Mouse (Mus musculus) telencephalon, adult 2 months (tissue): ENCODE measurements at regions not wholly inside any gene's neighbourhood (a gene's known extent, or its start where the extent isn't known, plus 50 kb on each side); places are given as distances from the start of the nearest gene placed in this dataset.
A peak's percentile ranks its signal among the peaks of the same experiment; 100 is the strongest.

ENCODE experiments used
- DNase-seq: peaks from one replicate; pipeline ENCODE4 v3.0.0-alpha.2; 2011; ENCODE audit warnings: low read depth, low spot score

DNA sequence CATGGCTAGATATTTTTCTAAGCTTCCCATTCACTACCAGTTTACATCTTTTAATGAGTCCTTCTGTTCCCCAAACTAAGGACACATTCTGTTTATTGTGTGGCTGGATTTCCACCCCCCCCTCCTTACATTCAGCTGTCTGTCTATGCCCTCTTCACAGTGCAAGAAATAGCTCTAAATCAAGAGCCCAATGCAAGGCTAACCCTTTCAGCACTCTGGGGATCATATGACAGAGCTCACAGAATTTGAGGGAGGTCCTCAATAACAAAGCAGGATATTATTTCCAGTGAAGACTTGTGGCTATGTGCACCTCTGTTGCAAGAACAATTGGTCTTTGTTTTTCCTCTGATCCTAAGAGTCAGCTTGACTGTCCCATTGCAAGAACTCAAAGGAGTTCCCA, 874.1 kb upstream of the Gje1 start:
- DNase-seq: peak; percentile 54

DNA sequence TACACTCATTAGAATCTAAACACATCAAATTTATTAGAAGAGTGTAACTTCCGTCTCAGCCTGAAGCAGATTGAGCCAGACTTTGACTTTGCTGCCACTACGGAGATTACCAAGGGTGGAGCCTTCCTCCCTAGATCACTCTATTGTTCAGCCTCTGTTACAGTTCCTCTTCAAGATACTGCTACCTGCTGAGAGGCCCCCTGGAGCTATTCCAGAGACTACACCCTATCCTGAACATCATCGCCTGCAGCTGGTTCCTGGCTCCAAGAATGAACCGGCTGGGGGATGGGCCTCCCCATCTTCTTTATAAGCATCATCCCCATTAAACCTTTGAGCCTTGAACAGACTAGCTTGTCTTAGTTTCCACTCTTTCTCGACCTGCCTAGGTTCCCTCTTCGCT, 868.1 kb upstream of the Gje1 start:
- no peak for DNase-seq

DNA sequence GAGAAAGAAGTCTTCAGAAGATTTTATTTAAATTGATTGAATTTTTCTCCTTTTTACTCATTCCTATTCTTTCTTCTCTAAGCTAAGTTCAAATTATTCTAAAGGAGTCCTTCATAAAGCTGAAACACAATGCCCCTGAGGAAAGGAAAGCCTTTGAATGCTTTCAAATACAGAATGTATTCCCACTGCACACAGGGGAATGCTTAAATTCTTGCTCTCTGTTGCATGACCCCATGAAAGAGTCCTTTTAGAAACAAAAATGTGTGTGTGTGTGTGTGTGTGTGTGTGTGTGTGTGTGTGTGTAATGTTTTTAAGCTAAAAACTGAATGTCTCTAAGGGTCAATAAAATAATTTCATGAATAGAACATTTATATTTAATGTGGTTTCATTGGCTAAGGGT, 846.1 kb upstream of the Gje1 start:
- DNase-seq: no peak

DNA sequence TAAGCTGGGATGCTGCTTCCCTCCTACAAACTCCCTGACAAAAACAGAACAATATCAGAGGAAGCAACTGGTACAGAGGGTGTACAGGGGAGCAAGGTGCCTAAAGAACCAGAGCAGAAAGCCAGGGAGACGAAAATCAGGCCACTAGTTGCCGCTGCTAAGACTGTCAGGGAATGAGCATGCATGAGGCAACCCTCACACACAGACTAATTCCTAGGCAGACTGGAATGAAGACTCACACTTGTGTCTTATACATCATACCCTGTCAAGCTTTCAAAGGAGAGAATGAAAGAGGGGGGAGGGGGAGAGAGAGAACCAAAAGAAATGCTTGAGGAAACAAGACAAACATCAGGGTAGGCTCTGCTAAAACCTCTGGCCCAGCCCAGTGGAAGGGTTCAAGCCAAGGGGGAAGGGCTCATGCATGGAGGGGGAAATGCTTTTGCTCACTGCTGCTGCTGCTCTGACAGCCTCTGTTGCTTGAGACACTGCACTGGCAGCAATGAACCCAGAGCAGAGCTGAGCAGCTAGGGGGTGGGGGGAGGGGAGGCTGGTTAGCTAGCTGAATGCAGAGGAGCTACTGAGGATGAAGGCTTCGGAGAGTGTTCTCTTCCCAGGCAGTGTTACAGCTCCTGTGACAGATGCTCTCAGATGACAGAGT, 835.5 kb upstream of the Gje1 start:
- DNase-seq: no peak

DNA sequence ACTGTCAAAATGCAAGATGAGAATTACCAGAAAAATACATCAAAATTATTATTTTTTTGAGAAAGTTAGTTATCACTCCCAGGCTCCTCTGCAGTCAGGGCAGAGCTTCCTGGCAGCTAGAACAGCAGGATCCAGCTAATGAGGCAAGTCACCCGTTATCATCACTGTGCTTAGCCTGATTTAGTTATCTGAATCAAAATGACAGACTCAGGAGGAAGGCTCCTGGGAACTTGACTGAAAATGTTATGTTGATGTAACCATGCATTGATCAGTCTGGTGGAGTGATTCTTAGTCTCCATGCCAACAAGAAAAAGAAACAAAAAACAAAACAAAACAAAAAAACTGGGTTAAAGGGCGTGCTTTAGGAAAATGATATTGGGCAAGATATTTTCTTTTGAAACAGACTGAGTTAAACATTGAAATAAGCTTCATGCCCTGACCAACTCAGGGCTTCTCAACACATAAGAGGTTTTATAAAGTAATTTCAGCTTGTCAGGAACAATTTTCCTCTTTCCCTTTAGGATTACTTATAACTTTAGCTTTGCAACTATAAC, 823.9 kb upstream of the Gje1 start:
- no peak for DNase-seq

DNA sequence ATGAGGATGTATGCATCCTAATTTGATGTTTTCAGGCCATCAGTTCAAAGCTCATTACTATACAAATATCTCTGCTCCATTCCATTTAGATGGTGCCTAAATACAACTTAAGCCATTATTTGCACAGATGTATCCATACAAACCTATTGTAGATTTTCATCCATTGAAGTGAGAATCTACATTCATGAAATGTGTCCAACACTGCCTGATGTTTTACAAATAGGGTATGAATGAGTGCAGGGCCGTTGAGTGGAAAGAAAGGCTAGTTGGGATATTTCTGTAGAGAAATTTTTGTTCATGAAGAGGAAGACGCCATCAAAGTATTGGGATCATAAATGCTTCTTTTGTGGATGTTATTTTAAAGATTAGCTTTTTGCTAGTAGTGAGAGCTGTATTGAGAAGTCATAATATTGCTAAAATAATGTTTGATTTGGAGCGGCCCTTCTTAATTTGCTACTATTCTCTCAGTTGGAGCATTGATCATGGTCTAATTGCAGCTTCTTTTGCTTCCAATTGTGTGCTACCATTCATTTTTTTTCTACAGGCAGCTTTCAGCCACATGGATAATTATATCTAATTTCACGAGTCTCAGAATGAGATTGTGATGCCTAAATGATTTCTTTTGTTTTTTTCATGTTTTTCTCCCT, 822.9 kb upstream of the Gje1 start:
- DNase-seq: no peak

DNA sequence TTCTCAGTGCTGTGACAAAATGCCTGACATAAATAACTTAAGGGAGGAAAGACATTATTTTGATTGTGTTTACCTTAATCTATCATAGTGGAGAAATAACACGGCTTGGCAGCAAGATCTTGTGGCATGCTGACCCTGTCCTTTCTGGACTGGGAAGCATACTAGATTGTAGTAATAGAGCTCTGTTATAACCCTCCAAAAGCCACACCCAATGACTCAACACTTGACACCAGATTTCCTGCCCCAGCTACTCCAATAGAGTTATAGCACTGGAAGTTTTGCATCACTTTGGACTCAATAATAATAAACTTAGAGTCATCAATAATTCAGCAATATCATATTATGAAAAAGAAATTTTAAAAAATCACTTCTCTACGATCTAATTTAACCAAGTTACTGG, 818.0 kb upstream of the Gje1 start:
- DNase-seq: no peak

DNA sequence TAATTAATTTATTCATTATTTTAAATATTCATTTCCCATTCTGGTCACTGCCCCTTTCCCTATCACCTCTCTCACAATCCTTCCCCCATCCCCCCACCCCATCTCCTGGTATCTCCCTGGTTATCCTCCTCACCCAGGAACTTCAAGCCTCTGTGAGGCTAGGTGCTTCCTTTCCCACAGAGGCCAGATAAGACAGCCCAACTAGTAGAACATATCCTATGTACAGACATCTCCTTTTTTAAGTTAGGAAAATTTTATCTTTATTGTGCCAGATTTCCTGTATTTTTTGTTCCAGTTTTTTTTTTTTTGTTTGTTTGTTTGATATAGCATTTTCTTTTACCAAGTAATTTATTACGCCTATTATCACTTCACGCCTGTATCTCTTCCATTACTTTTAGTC, 769.4 kb upstream of the Gje1 start:
- DNase-seq: no peak

DNA sequence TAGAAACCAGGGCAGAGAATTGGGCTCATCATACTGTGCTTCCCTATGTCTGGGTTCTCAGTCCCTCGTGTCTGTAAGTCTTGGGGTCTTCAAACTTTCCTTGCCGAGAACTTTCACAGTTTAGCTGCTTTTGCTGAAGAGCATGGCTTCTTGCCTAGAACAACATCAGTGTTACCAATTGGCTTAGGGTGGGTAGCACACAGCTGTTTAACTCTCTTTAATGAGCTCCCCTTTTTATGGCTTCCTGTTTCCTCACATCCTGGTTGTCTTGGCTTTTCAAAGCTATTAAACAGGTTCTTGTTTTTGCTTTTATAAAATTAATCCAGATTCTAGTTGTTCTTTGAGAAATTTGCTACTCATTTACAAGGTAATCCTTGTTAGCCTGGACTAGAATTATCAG, 725.3 kb upstream of the Gje1 start:
- no peak for DNase-seq

DNA sequence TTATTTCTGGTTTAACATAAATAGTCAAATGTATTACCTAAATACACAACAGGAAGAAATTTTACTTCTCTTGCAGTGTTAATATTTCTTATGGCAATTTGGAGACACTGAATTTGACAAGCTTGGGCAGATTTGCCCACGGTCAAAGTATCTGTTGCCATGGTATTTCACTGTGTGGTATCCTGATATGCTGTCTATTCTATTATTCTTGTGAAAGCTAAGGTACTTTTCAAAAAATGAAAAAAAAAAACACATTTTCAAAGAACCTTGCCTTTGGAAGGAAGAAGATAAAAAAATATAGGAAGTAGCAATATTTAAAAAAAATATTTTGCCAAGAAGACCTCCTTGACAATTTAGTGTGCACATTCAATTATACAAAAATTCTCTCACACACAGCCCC, 723.2 kb upstream of the Gje1 start:
- DNase-seq: no peak

DNA sequence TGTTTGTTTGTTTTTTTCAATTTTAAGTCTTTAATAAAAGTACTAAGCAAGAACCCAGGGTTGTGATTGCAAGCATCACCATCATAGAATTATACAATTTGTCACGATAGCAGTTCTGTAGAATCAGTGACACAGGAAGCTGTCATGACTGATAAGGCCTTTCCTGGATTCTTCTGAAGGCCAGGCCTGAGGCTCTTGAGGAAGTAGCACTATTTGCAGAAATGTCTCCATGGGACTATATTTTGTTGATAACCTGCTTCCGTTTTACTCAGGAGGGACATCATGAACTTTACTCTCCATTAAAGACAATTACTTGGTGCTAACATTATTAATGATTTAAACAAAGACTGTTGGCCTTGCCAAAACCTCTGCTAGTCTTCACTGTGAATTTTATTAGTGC, 708.7 kb upstream of the Gje1 start:
- DNase-seq: no peak

DNA sequence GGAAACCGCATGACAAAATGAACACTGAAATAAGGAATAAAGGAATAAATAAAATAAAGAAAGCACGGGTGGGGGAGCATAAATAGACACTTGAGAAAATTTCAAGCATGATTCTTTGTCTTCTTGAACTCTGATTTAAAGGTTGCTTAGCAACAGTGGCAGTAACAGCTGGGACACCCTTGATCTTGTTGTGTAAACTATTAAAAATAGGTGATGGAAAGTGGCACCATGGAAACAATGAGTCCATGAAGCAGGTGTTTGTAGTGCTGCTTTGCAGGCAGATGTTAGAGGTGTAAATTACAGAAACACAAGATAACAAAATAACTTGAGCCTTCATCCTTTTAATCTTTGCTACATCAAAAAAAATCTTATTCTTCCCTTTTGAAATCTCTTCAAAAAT, 688.2 kb upstream of the Gje1 start:
- DNase-seq: no peak

DNA sequence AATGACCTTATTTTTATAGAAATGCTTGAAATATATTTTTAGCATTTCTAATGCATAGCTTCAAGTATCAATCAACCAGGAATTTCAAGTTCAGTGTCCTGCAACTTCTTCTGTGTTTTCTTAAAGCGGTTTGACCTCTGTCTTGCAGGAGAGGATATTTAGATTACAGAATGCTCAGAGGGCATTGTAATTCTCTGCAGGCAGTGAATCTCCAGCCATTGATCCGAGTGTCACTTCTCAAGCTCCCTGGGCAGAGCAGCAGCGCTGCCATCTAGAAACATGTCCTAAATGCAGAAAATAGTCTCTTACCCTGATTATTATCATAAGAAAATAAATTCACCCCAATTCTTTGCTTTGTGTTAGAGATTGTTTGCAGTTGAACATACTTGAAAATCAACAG, 687.7 kb upstream of the Gje1 start:
- DNase-seq: no peak

DNA sequence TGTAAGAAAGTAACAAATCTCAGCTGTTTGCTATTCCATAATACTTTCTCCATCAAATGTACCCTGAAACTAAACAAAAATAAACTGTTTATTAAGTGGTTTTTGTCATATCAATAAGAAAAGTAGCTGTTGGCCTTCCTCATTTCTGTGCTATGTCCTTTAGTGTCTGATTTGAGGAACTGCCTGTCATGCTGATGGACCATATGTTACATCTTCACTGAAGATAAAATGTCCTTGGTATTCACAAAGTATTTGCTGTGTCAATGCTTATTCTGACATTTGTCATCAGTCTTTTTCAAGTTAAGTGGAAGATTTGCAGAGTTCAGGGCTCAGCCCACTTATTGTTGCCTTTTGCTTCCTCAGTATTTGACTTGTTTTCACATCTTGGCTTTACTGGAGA, 682.0 kb upstream of the Gje1 start:
- no peak for DNase-seq

DNA sequence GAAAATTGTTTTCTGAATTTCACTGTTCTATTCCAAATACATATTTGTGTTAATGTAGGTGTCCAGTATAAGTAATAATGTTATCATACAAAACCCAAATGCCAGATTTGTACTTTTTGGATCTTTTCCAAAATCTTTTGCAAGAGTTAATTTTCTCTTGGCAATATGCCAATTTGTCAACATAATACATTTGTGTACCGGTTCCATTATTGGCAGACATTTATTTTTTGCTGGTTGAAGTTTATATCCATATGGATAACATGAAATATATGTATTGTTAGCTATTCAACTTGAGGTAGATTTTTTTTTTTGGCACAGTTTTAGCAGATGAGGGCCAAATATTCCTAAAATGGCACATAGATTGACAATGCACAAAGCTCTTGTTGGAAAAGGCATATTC, 679.1 kb upstream of the Gje1 start:
- DNase-seq: no peak

DNA sequence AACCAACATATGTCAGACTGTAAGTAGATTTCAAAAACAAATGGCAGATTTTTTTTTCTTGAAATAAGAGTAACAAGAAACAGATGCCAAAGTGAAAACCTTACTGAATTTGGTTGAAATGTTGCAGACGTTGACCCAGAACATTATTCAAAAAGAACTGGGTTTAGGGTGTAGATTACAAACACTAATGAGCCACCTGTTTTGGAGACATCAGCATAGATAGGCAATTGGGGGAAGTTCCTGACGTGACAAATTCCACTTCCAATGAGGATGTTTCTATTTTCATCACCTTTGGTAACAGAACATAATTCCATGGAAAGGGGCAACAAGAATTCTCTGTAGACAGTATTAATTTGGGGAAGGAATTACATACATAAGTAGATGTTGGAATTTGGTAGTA, 677.3 kb upstream of the Gje1 start:
- DNase-seq: no peak

DNA sequence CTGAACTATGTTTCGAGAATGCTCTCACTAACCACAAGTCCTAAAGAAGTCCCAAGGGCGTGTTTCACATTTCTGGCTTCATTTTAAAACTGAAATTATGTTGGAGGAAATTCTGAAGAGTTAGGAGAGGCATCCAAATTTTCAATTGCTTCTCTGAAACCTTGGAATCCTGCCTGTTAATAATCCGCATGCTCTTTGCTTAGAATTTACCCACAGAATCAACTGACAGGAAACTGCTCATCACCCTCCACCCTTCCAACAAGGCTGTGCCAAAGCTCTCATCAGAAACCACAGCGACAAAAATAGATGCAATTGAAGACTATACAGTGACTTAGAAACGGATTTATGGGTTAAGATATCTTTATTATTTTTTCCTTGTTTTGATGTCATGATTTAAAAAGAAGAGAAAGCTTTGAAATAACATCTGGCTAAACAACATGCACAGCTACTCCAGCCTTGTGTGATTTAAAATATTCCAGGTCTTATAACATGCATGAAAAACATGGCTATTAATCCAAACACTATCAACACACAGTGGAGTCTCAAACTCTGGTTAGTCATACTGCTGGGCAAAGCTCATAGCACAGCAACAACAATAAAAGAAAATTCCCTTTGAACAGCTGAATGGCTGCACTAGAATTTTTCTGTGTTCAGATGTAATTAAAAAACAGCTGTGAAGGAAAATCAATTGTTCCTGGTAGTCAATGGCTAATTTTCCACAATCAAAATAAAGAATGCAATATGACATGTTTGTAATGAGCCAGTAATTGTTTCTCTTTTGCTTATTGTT, 674.2 kb upstream of the Gje1 start:
- DNase-seq: no peak

DNA sequence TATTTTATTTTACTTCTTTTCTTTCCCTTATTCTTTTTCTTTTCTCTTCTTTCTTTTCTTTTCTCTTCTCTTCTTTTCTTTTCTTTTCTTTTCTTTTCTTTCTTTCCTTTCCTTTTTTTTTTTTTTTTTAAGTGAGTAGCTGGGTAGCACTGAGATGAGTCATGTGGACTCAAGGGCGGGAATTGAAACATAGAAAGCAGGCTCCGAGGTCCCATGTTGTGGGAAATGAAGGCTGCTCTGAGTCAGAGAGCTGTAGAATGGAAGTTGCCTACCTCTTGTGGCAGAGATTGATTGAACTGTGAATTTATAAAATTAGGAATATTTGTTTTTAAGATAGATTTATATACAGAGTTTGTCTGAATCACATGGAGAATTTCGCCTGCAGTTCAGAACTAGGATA, 655.6 kb upstream of the Gje1 start:
- no peak for DNase-seq
